Mouse (Mus musculus) C2C12 (cell line): ENCODE results near the gene Pitpnm1.

Source experiments
- CTCF ChIP-seq: IDR thresholded peaks from one replicate; pipeline ENCODE4 v1.5.1; 2011; ENCODE audit not compliant: control insufficient read depth, insufficient read depth, insufficient read length
- FOSL1 ChIP-seq: IDR thresholded peaks from one replicate; pipeline ENCODE4 v1.8.0; 2011; ENCODE audit warnings: mild to moderate bottlenecking, low read length; ENCODE audit not compliant: poor library complexity, insufficient read depth, severe bottlenecking

DNA sequence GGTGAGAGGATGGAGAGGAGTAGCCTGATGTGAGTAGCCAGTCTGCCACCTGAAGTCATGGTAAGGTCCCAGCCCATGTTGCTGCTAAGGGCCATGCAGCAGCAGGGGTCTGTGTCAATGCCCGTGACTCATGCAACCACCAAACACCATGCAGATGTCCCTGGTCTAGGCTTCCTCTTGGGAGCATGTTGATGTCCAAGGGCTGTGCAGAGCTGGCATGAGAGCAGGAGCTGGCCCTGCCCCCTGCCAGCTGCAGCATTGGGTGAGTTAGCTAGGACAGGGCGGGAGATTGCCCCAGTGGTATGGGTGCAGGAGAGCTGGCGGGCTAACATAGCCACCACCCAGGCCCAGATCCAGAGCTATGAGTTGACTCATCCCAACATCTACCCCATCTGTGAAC, 9.4 kb upstream of the Pitpnm1 start:
- TF ChIP-seq CTCF, result no peak
- TF ChIP-seq FOSL1, result peak; percentile 5
